Mouse (Mus musculus): ENCODE results near the gene Gm17617. TPM values are rescaled to one million over a fixed set of nuclear protein-coding genes. Genes with fewer than 3 reads are reported as not detected.

Gene Gm17617
- polyA plus RNA-seq (2016; fragmentation: Nextera tagmentation; extraction: Ambion mirVana): not detected in 2 replicates

DNA sequence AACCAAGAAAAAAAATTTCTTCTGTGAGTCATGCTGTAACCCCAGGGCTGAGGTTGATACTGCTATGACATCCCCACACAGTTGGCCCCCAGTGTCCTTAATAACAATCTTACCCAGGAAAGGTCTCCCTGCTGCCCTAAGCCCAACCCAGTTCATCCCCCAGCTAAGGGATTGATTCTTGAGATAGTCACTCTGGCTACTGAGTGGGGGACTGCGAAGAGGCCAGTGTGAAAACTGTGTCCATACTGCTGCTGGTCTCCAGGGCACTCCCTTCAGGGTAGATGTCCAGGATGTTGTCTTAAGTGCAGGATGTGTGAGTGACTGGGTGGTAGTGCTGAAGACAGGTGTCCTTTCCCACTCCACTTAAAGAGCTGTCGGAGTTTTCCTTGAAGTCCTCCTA lies at the start of gene Gm17617:
Gene Gm17617 (minus strand): TSS at position 101 of the 400 bp plus-strand sequence.
- WGBS: 94% methylated on average over 2 of the region's 2 CpGs
- Histone ChIP-seq H3K36me3 (peaks cover 50% of the 10 kb centered on the region), H3K4me2 (replicated peaks) (no peak within 1 kb of the TSS), H3K27me3 (replicated peaks) (no peaks in the 10 kb centered on the region), H3K27ac (no peak within 1 kb of the TSS), H3K4me1 (no peaks in the 10 kb centered on the region), H3K4me3 (no peak within 1 kb of the TSS), H3K9me3 (no peaks in the 10 kb centered on the region), H3K9ac (no peak within 1 kb of the TSS)
- no peak for ATAC-seq (ENCODE audit: low FRiP score, low read depth)

DNA sequence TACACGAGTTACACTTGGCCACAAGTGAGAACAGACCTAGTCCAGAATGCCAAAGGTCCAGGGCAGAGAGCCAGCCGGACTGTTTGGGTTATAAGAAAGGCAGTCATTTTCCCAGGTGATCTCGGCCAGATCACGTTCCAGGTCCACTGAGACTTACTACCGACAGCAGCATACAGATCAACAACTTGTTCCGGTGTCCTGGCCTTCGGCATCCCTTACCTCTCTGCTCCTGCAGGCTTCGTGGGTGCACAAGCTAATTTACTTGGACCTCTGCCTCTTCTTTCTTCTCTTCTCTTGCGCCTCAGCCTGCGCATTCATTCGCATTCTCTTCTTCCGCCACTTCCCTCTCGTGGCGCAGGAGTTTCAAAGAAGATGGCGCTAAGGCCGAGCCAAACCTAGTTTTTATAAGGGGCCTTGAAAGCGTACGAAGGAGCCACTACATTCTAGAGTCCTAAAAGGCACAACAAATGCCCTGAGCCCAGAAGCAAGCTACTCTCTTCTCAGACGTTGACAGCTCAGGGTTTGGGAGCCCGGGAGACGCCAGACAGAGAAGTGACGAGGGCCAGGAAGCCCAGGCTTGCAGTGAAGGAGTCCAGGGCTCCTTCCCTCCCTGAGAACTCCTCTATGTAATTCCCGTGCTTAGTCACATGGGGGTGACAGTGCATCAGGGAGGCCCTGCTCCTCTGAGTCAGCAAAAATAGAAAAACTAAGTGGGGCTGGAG lies 49.0 kb upstream of the Gm17617 start:
- Histone ChIP-seq H3K27me3 (replicated peaks) (no peaks in the 10 kb centered on the region), H3K9me3 (no peaks in the 10 kb centered on the region), H3K27ac (no peak overlapping the region), H3K9ac (0 out of 2 replicates have a peak overlapping the region, but pooled peaks have one; percentile 14), H3K36me3 (no peaks in the 10 kb centered on the region), H3K4me3 (peak overlapping the region; percentile 22), H3K4me2 (replicated peaks) (peak overlapping the region; percentile 50), H3K4me1 (peaks cover 6% of the 10 kb centered on the region)
- ATAC-seq (ENCODE audit: low FRiP score, low read depth): peak; percentile 65; the same call in 1 of the 2 replicates
- 4% methylated on average over 23 of the region's 23 CpGs for WGBS

DNA sequence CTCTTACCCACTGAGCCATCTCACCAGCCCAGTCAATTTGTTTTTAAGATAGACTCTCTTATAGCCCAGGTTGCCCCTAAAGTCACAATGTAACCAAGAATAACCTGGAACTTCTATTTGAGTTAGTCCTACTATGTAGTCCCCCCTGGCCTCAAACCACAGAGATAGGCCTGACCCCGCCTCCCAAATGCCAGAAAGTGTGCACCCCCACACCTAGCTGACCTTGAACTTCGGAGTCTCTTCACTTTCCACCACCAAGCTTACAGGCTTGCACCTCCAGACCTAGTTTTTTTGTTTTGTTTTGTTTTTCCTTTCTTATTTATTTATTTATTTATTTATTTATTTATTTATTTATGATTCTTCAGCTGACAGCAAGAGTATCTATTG lies 48.4 kb upstream of the Gm17617 start:
- Histone ChIP-seq H3K4me2 (replicated peaks) (peak overlapping the region; percentile 50), H3K9ac (no peak overlapping the region), H3K27ac (no peak overlapping the region), H3K9me3 (no peaks in the 10 kb centered on the region), H3K4me1 (peaks cover 6% of the 10 kb centered on the region), H3K4me3 (peak overlapping the region; percentile 22; the same call in 1 of the 2 replicates), H3K36me3 (no peaks in the 10 kb centered on the region), H3K27me3 (replicated peaks) (no peaks in the 10 kb centered on the region)
- ATAC-seq (ENCODE audit: low FRiP score, low read depth): no peak
- 72% methylated on average over 2 of the region's 2 CpGs for WGBS

DNA sequence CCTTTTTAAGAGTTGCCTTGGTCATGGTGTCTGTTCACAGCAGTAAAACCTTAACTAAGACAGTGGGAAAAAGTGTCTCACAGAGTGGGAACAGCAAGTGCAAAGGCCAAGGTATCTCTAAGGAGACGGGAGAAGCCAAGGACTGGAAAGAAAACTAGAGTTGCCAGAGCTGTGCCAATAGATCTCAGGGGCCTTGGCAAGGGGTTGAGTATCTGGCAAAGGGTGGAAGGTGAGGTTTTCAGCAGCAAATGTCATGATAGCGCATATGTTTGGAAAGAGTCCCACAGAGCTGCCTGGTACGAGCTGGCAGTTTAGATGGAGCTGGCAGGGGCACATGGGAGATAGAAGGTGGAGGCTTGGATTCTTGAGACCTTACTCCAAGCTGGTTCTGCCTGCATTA lies 46.2 kb upstream of the Gm17617 start:
- H3K27ac ChIP-seq: no peak overlapping the region
- WGBS: 90% methylated on average over 3 of the region's 3 CpGs
- peaks cover 6% of the 10 kb centered on the region for H3K4me1 ChIP-seq
- H3K9ac ChIP-seq: no peak overlapping the region
- no peak for ATAC-seq (ENCODE audit: low FRiP score, low read depth)
- H3K4me2 ChIP-seq (replicated peaks): no peak overlapping the region
- no peaks in the 10 kb centered on the region for H3K9me3 ChIP-seq
- no peaks in the 10 kb centered on the region for H3K36me3 ChIP-seq
- H3K27me3 ChIP-seq (replicated peaks): no peaks in the 10 kb centered on the region
- H3K4me3 ChIP-seq: no peak overlapping the region

DNA sequence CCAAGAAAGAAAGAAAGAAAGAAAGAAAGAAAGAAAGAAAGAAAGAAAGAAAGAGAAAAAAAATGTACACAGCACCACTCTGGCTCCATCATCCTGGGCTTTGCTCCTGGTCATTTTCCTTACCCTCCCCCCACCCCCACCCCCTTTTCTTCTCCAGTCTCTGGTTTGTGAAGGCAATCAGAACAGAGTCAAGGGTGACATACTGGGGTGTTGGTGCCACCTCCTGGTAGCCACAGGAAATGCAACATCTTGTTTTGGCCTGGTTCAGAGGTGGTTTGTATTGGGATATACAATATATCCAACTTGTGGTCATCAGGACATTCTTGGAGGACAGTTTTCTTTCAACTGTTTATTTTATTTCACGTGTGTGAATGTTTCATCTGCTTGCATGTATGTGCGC lies 45.2 kb upstream of the Gm17617 start:
- Histone ChIP-seq H3K4me1 (peaks cover 6% of the 10 kb centered on the region), H3K4me2 (replicated peaks) (no peak overlapping the region), H3K4me3 (no peak overlapping the region), H3K27me3 (replicated peaks) (no peaks in the 10 kb centered on the region), H3K36me3 (no peaks in the 10 kb centered on the region), H3K27ac (no peak overlapping the region), H3K9me3 (no peaks in the 10 kb centered on the region), H3K9ac (no peak overlapping the region)
- WGBS: 34% methylated on average over 2 of the region's 2 CpGs
- ATAC-seq (ENCODE audit: low FRiP score, low read depth): 0 out of 2 replicates have a peak, but pooled peaks have one; percentile 58

DNA sequence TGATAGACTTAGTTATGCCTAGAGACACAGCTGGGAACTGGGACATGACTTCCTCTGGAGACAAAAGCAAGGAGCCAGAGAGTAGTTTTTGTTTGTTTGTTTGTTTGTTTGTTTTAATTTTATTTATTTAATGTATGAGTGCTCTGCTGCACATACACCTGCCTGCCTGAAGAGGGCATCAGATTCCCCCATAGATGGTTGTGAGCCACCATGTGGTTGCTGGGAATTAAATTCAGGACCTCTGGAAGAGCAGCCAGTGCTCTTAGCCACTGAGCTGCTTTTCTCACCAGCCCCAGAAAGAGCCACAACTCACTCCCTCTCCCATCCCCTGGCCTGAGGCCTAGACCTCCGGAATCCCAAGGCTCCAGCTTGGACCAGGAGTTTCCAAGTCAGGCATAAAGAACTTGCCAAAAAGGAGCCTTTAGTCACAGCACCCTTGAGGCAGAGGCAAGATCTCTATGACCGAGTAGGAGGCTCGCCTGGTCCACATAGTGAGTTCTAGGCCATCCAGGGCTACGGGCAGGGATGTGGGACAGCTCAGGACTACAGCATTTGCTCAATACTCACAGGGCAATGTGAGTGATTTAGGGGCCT lies 44.7 kb upstream of the Gm17617 start:
- Histone ChIP-seq H3K27me3 (replicated peaks) (no peaks in the 10 kb centered on the region), H3K9me3 (no peaks in the 10 kb centered on the region), H3K4me3 (no peak overlapping the region), H3K4me1 (peaks cover 6% of the 10 kb centered on the region), H3K36me3 (no peaks in the 10 kb centered on the region), H3K4me2 (replicated peaks) (no peak overlapping the region), H3K9ac (no peak overlapping the region), H3K27ac (no peak overlapping the region)
- WGBS: 67% methylated on average over 4 of the region's 4 CpGs
- ATAC-seq (ENCODE audit: low FRiP score, low read depth): 0 out of 2 replicates have a peak, but pooled peaks have one; percentile 42

DNA sequence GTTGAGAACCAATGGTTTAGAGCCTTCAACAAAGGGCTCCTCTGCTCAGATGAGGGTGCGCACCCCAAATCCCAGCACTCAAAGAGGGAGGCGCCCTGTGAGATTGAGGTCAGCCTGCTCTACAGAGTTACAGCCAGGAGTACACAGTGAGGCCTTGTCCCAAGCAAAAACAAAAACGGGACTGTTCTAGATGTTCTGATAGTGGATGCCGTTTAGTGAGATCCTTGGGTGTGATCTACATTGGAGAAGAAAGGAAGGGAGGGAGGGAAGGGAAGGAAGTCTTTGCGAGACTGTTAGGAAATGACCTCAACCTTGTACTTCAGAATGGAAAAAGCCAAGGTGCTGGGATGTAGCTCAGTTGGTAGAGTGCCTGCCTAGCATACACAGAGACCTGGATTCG lies 42.9 kb upstream of the Gm17617 start:
- ATAC-seq (ENCODE audit: low FRiP score, low read depth): no peak
- Histone ChIP-seq H3K9me3 (no peaks in the 10 kb centered on the region), H3K36me3 (no peaks in the 10 kb centered on the region), H3K4me2 (replicated peaks) (no peak overlapping the region), H3K27ac (no peak overlapping the region), H3K27me3 (replicated peaks) (no peaks in the 10 kb centered on the region), H3K9ac (no peak overlapping the region), H3K4me3 (no peak overlapping the region), H3K4me1 (peaks cover 16% of the 10 kb centered on the region)
- WGBS: 89% methylated on average over 6 of the region's 6 CpGs

DNA sequence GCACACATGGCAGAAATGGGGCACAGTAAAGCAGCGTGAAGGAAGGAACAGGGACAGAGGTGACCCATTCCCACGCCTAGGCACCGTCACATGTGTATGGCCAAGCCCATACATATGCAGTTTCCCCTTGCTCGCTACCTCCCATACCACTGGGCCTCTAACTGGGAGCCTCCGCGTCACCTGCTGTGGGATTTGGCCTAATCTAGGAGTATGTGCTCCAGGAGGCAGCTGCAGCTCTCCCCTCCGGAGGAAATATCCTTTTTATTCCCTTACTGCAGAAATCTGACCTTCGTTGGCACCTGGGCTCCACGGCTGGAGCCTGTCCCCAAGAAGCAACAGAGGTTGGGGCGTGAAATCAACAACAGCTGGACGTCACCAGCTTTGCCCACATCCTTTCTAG lies 41.0 kb upstream of the Gm17617 start:
- Histone ChIP-seq H3K4me3 (no peak overlapping the region), H3K27me3 (replicated peaks) (no peaks in the 10 kb centered on the region), H3K27ac (no peak overlapping the region), H3K9me3 (no peaks in the 10 kb centered on the region), H3K36me3 (no peaks in the 10 kb centered on the region), H3K4me2 (replicated peaks) (no peak overlapping the region), H3K4me1 (peaks cover 17% of the 10 kb centered on the region), H3K9ac (no peak overlapping the region)
- ATAC-seq (ENCODE audit: low FRiP score, low read depth): no peak
- 77% methylated on average over 11 of the region's 11 CpGs for WGBS

DNA sequence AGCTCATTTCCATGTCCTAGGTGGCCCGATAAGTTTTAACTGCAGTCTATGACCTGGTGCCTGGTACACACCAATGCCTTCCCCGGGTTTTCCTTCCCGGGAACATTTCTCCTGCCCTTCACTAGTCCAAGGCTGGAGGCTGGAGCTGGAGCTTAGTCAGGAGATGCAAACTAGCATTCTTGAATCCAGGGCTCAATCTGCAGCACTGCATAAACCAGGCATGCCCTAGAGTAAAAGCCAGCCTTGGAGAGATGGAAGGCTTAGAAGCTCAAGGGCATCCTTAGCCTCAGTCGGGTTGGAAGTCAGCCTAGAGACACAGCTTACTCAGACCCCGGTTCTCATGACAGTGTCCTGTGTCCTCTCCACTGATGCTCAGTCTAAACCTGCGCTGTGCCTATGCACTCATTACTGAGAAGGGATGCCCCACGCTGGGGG lies 39.0 kb upstream of the Gm17617 start:
- Histone ChIP-seq H3K4me2 (replicated peaks) (peak overlapping the region; percentile 47), H3K4me3 (no peak overlapping the region), H3K4me1 (peaks cover 27% of the 10 kb centered on the region), H3K36me3 (no peaks in the 10 kb centered on the region), H3K27me3 (replicated peaks) (no peaks in the 10 kb centered on the region), H3K9ac (0 out of 2 replicates have a peak overlapping the region, but pooled peaks have one; percentile 5), H3K9me3 (no peaks in the 10 kb centered on the region), H3K27ac (no peak overlapping the region)
- 54% methylated on average over 7 of the region's 7 CpGs for WGBS
- ATAC-seq (ENCODE audit: low FRiP score, low read depth): no peak

DNA sequence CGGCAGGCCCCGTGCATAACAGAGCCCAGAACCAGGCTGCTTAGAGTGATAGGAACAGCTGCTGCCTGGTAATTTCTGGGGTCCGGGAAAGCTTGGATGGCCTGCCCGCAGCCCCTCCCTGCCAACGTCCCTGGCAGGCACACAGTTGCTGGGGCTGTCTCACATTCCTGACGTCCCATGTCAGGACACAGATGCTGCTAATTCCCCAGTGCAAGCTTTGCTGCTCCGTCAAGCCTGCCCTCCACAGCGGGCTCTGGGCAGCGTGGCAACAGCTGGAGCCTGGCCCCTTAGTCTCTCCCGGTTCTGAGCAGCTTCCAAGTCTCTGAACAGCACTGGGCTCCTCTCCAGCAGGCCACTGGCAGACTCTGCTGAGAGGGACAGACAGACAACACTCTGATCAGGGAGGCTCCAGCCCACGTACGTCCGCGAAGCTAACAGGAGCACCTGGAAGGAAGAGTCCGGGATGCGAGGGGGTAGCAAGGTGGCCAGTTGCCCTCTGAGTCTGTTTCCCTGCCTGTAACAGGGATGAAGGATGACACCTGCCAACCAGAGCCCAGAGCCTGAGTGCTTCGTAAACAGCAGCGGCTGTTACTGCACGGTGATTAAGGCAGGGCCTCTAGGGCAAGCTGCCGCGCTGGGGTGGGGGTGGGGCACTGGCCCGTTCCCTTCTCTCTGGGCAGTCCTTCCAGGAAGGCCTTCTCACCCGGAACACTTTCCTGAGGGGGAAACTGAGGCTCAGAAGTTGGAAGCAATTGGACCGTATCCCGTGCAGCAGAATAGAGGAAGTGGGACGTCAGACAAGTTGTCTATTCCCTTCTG lies 38.4 kb upstream of the Gm17617 start:
- H3K4me2 ChIP-seq (replicated peaks): peak overlapping the region; percentile 47
- H3K4me3 ChIP-seq: no peak overlapping the region
- no peaks in the 10 kb centered on the region for H3K27me3 ChIP-seq (replicated peaks)
- ATAC-seq (ENCODE audit: low FRiP score, low read depth): peak; percentile 72
- 14% methylated on average over 26 of the region's 26 CpGs for WGBS
- no peaks in the 10 kb centered on the region for H3K36me3 ChIP-seq
- peaks cover 27% of the 10 kb centered on the region for H3K4me1 ChIP-seq
- peak overlapping the region; percentile 62; the same call in 1 of the 2 replicates for H3K27ac ChIP-seq
- 0 out of 2 replicates have a peak overlapping the region, but pooled peaks have one; percentile 40 for H3K9ac ChIP-seq
- H3K9me3 ChIP-seq: no peaks in the 10 kb centered on the region

DNA sequence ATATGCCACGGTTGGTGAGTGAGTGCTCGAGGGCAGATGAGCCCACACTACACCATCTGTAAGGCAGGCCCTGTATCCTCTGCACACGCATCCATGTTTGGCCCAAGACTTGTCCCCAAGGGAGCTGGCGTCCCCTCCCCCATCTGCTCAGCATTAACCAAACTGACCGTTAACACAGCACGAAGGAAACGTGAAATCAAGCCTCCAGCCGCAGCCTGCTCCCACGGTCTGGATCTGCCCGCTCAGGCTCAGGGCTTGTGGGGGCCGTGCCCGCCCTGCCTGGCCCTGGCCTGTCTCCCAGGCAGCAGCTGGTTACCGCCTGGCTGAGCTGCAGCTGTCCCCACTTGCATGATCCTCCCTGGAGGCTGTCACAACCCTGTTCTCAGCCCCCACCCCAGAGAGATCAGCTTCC lies 35.6 kb upstream of the Gm17617 start:
- peak; percentile 83 for ATAC-seq (ENCODE audit: low FRiP score, low read depth)
- Histone ChIP-seq H3K36me3 (no peaks in the 10 kb centered on the region), H3K4me1 (peaks cover 27% of the 10 kb centered on the region), H3K4me3 (no peak overlapping the region), H3K27ac (0 out of 2 replicates have a peak overlapping the region, but pooled peaks have one; percentile 5), H3K9me3 (no peaks in the 10 kb centered on the region), H3K4me2 (replicated peaks) (no peak overlapping the region; the same call in 1 of the 2 replicates), H3K27me3 (replicated peaks) (no peaks in the 10 kb centered on the region), H3K9ac (no peak overlapping the region)
- 42% methylated on average over 13 of the region's 13 CpGs for WGBS

DNA sequence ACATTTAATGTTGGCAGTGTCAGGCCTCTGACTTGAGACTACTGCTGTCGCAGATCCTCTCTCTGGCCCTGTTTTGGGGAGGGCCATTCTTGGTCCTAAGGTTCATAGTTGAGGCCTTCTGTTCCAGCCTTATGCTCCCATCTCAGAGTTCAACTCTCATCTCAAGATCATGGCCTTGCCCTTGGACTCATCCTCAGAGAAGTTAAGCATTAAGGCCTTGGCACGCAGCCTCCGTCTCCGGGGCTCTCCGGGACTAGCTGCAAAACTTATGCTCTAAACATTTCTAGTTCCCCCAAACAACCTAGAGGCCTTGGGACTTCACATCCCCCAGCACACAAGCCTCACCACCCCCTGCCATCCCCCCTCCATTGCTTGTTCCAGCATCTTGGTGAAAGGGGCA lies 34.9 kb upstream of the Gm17617 start:
- Histone ChIP-seq H3K27ac (0 out of 2 replicates have a peak overlapping the region, but pooled peaks have one; percentile 5), H3K27me3 (replicated peaks) (no peaks in the 10 kb centered on the region), H3K9ac (no peak overlapping the region), H3K36me3 (no peaks in the 10 kb centered on the region), H3K9me3 (no peaks in the 10 kb centered on the region), H3K4me3 (no peak overlapping the region), H3K4me1 (peaks cover 27% of the 10 kb centered on the region), H3K4me2 (replicated peaks) (no peak overlapping the region)
- 95% methylated on average over 5 of the region's 5 CpGs for WGBS
- ATAC-seq (ENCODE audit: low FRiP score, low read depth): no peak

All from neural tube, embryonic 12.5 days (tissue).